ENCODE assay signal across 20 mouse cellular contexts in genomic region chr8:111865130-111865852, GRCm38 (mm10). TPM values are rescaled to one million over a fixed set of nuclear protein-coding genes. Genes with fewer than 3 reads are reported as not detected.
"Had no signal": no experiment of that assay in that cellular context is flagged by ENCODE, and none has a peak within 500 bp of the region (broad histone marks: within the 10 kb centered on the region; RNA-seq: fewer than 3 reads in every experiment).

No protein-coding gene starts in this region.

- ATAC-seq: liver, postnatal 0 days; midbrain, embryonic 13.5 days; midbrain, embryonic 15.5 days had no signal

- H3K4me3 ChIP-seq: liver, embryonic 15.5 days; lung, embryonic 15.5 days; megakaryocyte, embryonic 14.5 days; midbrain, embryonic 13.5 days; midbrain, embryonic 15.5 days; neural tube, embryonic 12.5 days had no signal

- DNase-seq: liver, postnatal 0 days; lung, adult 2 months; retina, postnatal 1 day; right cerebral cortex, adult 18-20 months; right cerebral cortex, postnatal 25 days; right cerebral cortex, postnatal 4 days; spleen, adult 18-20 months; thymus, adult 18-20 months; thymus, postnatal 14 days; thymus, postnatal 36 days had no signal

- H3K9ac ChIP-seq: liver, embryonic 15.5 days; liver, postnatal 0 days; lung, embryonic 15.5 days; midbrain, embryonic 13.5 days; midbrain, embryonic 15.5 days; neural tube, embryonic 12.5 days had no signal

- H3K27ac ChIP-seq: liver, embryonic 15.5 days; lung, embryonic 15.5 days; macrophage; midbrain, embryonic 13.5 days; midbrain, embryonic 15.5 days; neural tube, embryonic 12.5 days had no signal

- H3K4me2 ChIP-seq: liver, embryonic 15.5 days; lung, embryonic 15.5 days; midbrain, embryonic 11.5 days; midbrain, embryonic 13.5 days; midbrain, embryonic 15.5 days; neural tube, embryonic 12.5 days had no signal

- H3K9me3 ChIP-seq: liver, embryonic 15.5 days; lung, embryonic 15.5 days; megakaryocyte, embryonic 14.5 days; midbrain, embryonic 13.5 days; midbrain, embryonic 15.5 days; neural tube, embryonic 12.5 days had no signal

- H3K4me1 ChIP-seq: liver, embryonic 15.5 days; midbrain, embryonic 13.5 days; midbrain, embryonic 15.5 days; neural tube, embryonic 12.5 days had no signal

- H3K27me3 ChIP-seq: liver, embryonic 15.5 days; lung, embryonic 15.5 days; megakaryocyte, embryonic 14.5 days; midbrain, embryonic 13.5 days; midbrain, embryonic 15.5 days; neural tube, embryonic 12.5 days had no signal

- H3K36me3 ChIP-seq: midbrain, embryonic 15.5 days had no signal

RNA-seq across cellular contexts. Expression of gene Chst5, which starts 45.0 kb away (rescaled TPM):
- total RNA-seq: megakaryocyte progenitor cell, adult 5-6 weeks; monocyte, adult 5-6 weeks had no signal
- polyA plus RNA-seq: liver, postnatal 0 days; macrophage had no signal
